Mouse (Mus musculus) layer of hippocampus, postnatal 10 days (tissue): ENCODE data around the gene Bbs9. TPM values are rescaled to one million over a fixed set of nuclear protein-coding genes. Genes with fewer than 3 reads are reported as not detected.

ENCODE experiments used
- DNase-seq, 2 experiments: peaks; one replicate each; pipeline ENCODE4 v3.0.0; 2021; ENCODE audit warnings: low spot score in 2 of 2
- total RNA-seq, 2 experiments: library from RNA; stranded (reverse); gene quantifications; 2 replicates each; pipeline ENCODE4 v1.2.3; 2021

Gene Bbs9
- total RNA-seq, 2 experiments from 2014 or later, result 22.3 to 22.4 TPM

- DNase-seq, result peak; percentile 50 to 59
These were observed 149.5 kb downstream of the Bbs9 start for GRCm38 (mm10) chr9:22624966-22625365.

- DNase-seq, result no peak
These were observed 150.5 kb downstream of the Bbs9 start for GRCm38 (mm10) chr9:22626014-22626413.

- no peak for DNase-seq
These were observed 152.4 kb downstream of the Bbs9 start for GRCm38 (mm10) chr9:22627912-22628311.

- no peak for DNase-seq
These were observed 157.4 kb downstream of the Bbs9 start for GRCm38 (mm10) chr9:22632800-22633485.

- DNase-seq, result no peak
These were observed 163.0 kb downstream of the Bbs9 start for GRCm38 (mm10) chr9:22638502-22638901.

GRCm38 (mm10) chr9:22640683-22641431, 165.3 kb downstream of the Bbs9 start:
- peak in 1 of 2 experiments; percentile 6 for DNase-seq

GRCm38 (mm10) chr9:22645844-22646390, 170.4 kb downstream of the Bbs9 start:
- DNase-seq, result no peak

- no peak for DNase-seq
These were observed 170.9 kb downstream of the Bbs9 start for GRCm38 (mm10) chr9:22646461-22646860.

GRCm38 (mm10) chr9:22648163-22648562, 172.6 kb downstream of the Bbs9 start:
- no peak for DNase-seq

- DNase-seq, result no peak
These were observed 174.1 kb downstream of the Bbs9 start for GRCm38 (mm10) chr9:22649606-22650005.

GRCm38 (mm10) chr9:22650781-22651180, 175.3 kb downstream of the Bbs9 start:
- no peak for DNase-seq

GRCm38 (mm10) chr9:22651619-22652018, 176.1 kb downstream of the Bbs9 start:
- no peak for DNase-seq

GRCm38 (mm10) chr9:22654726-22655393, 179.3 kb downstream of the Bbs9 start:
- DNase-seq, result no peak

- no peak for DNase-seq
These were observed 181.7 kb downstream of the Bbs9 start for GRCm38 (mm10) chr9:22657216-22657615.

GRCm38 (mm10) chr9:22665155-22665554, 189.6 kb downstream of the Bbs9 start:
- no peak for DNase-seq

GRCm38 (mm10) chr9:22672937-22673336, 197.4 kb downstream of the Bbs9 start:
- no peak for DNase-seq

GRCm38 (mm10) chr9:22677132-22677829, 201.8 kb downstream of the Bbs9 start:
- DNase-seq, result no peak

- no peak for DNase-seq
These were observed 202.5 kb downstream of the Bbs9 start for GRCm38 (mm10) chr9:22677997-22678396.

GRCm38 (mm10) chr9:22678496-22678895, 203.0 kb downstream of the Bbs9 start:
- no peak for DNase-seq

- no peak for DNase-seq
These were observed 204.0 kb downstream of the Bbs9 start for GRCm38 (mm10) chr9:22679485-22679884.

- DNase-seq, result no peak
These were observed 204.5 kb downstream of the Bbs9 start for GRCm38 (mm10) chr9:22680031-22680430.
